Mouse (Mus musculus): ENCODE results near the gene Hist1h2ac. TPM values are rescaled to one million over a fixed set of nuclear protein-coding genes. Genes with fewer than 3 reads are reported as not detected.

Gene Hist1h2ac
- 8.0 TPM for total RNA-seq (2023)

DNA sequence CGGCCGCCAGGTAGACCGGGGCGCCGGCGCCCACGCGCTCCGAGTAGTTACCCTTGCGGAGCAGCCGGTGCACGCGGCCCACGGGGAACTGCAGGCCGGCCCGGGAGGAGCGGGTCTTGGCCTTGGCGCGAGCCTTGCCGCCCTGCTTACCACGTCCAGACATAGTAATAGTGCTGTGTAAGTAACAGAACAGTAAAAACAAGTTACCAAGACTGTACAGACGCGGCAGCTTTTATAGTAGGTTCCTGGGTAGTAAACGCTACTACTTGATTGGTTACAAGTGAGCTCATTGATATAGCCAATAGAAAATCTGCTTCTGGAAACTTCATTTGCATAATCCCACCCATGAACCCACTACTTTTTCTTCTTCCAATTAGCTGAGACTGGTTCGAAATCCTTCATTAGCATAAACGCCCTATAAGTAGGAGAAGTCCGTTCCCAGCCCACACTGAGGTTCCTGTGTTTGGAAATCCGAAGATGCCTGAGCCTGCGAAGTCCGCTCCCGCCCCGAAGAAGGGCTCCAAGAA, at the start of gene Hist1h2ac, which contains the start of gene Hist1h2bc:
Gene Hist1h2ac, minus strand, starts transcription at position 194 of the 527 bp plus-strand sequence.
Gene Hist1h2bc, plus strand, starts transcription at position 445 of the 527 bp plus-strand sequence.

DNA sequence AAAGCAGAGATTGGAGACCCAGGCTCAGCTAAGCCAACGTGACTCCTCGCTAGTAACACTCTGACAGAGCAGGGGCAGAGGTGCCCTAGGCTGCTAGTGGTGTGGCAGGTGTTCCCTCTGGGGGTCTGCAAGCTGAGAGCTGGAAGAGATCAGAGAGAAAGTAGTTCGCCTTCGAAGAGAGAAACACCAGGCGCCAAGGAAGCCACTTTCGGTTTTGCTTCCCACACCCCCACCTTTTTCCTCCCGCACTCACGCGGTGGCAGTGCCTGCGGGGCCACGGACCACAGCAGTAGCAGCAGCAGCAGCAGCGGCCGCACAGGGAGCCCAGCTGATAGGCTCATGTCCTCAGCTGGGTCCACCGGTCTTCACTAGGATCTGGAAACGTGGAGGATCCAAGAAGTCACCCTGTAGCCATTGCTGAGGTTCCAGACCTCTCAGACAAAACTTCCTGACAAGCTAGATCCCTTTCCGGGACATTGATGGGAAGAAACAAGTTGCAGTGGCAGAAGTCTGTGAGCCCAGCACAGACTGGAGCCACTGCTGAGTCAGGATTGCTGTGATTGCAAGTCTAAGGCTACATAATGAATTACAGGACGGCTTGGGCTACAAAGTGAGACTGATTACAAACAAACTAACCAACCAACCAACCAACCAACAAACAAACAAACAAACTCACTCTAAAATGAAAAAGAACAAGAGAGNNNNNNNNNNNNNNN, 26.8 kb upstream of the Hist1h2ac start, which contains the start of gene Hfe:
Gene Hfe, minus strand, starts transcription at position 481 of the 716 bp plus-strand sequence.

DNA sequence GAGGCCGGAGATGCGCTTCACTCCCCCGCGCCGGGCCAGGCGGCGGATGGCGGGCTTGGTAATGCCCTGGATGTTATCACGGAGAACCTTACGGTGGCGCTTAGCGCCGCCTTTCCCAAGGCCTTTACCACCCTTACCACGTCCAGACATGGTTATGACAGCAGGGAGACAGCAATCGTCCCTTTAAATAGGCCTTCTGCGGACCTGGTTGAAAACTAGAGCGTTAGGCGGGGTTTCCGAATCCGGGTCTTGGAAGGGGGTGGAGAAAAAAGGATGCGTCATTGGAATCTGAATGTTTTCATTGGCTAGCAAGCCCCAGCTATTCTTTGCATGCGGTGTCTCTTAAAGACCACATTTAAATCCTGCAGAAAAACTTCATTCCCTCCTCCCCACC, 14.5 kb upstream of the Hist1h2ac start, which contains the start of gene Hist1h4c:
Gene Hist1h4c, minus strand, starts transcription at position 155 of the 394 bp plus-strand sequence.

DNA sequence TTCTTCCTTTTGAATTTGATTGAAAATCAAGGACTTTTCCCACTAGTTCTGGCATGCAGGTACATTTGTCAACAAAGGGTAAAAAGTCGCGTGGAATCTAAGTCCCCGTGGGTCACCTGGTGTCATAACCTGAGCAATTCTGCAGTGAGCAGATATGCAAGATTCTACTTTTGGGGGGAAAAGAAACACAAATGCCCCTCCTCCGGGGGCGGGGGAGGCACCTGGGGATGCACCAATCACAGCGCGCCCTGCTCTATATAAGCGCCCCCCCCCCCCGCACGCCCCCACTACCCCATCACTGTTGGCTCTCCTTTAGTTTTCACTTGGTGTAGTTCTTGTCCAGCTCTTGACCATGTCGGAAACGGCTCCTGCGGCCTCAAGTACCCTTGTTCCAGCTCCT, 11.8 kb upstream of the Hist1h2ac start, which contains the start of gene Hist1h1t:
Gene Hist1h1t, plus strand, starts transcription at position 301 of the 400 bp plus-strand sequence.

Other genes with a start within 250 kb of the Hist1h2ac start
- not detected for gene Btn1a1, start 218.0 kb downstream of the Hist1h2ac start, total RNA-seq (2023)
- gene Btn2a2, start 195.1 kb downstream of the Hist1h2ac start, total RNA-seq (2023): not detected
- 194 TPM for gene Hist1h4h, start 152.9 kb downstream of the Hist1h2ac start, total RNA-seq (2023)
- 10.1 TPM for gene Hist1h2af, start 150.0 kb downstream of the Hist1h2ac start, total RNA-seq (2023)
- gene Hist1h3g, start 148.5 kb downstream of the Hist1h2ac start, total RNA-seq (2023): not detected
- 4.1 TPM for gene Hist1h2bh, start 140.6 kb downstream of the Hist1h2ac start, total RNA-seq (2023)
- 49.5 TPM for gene Hist1h3f, start 139.9 kb downstream of the Hist1h2ac start, total RNA-seq (2023)
- gene Hist1h4f, start 132.3 kb downstream of the Hist1h2ac start, total RNA-seq (2023): 34.0 TPM
- gene Hist1h1d, start 130.7 kb downstream of the Hist1h2ac start, total RNA-seq (2023): 5.9 TPM
- gene Hist1h3e, start 121.6 kb downstream of the Hist1h2ac start, total RNA-seq (2023): 112 TPM
- gene Hist1h2ae, start 112.7 kb downstream of the Hist1h2ac start, total RNA-seq (2023): 7.7 TPM
- 132 TPM for gene Hist1h2bg, start 112.6 kb downstream of the Hist1h2ac start, total RNA-seq (2023)
- 76.2 TPM for gene Hist1h2bf, start 109.8 kb downstream of the Hist1h2ac start, total RNA-seq (2023)
- gene Hist1h2ad, start 109.6 kb downstream of the Hist1h2ac start, total RNA-seq (2023): 2.4 TPM
- gene Hist1h3d, start 108.2 kb downstream of the Hist1h2ac start, total RNA-seq (2023): 2.3 TPM
- 124 TPM for gene Hist1h4d, start 102.3 kb downstream of the Hist1h2ac start, total RNA-seq (2023)
- 10.8 TPM for gene Hist1h2be, start 62.8 kb downstream of the Hist1h2ac start, total RNA-seq (2023)
- 135 TPM for gene Hist1h1e, start 61.4 kb downstream of the Hist1h2ac start, total RNA-seq (2023)
- gene Hist1h2bc, start 251 bp upstream of the Hist1h2ac start, total RNA-seq (2023): 12.8 TPM
- not detected for gene Hist1h1t, start 11.9 kb upstream of the Hist1h2ac start, total RNA-seq (2023)
- gene Hist1h4c, start 14.5 kb upstream of the Hist1h2ac start, total RNA-seq (2023): 109 TPM
- 4.6 TPM for gene Hfe, start 26.9 kb upstream of the Hist1h2ac start, total RNA-seq (2023)
- gene Hist1h1c, start 54.9 kb upstream of the Hist1h2ac start, total RNA-seq (2023): 627 TPM
- gene Hist1h3c, start 61.7 kb upstream of the Hist1h2ac start, total RNA-seq (2023): 6.9 TPM
- gene Hist1h2bb, start 62.8 kb upstream of the Hist1h2ac start, total RNA-seq (2023): 12.3 TPM
- gene Hist1h2ab, start 67.2 kb upstream of the Hist1h2ac start, total RNA-seq (2023): 12.8 TPM
- gene Hist1h3b, start 68.3 kb upstream of the Hist1h2ac start, total RNA-seq (2023): 15.6 TPM
- 29.3 TPM for gene Hist1h4b, start 73.1 kb upstream of the Hist1h2ac start, total RNA-seq (2023)
- 93.4 TPM for gene Hist1h4a, start 77.3 kb upstream of the Hist1h2ac start, total RNA-seq (2023)
- 100 TPM for gene Hist1h3a, start 78.4 kb upstream of the Hist1h2ac start, total RNA-seq (2023)
- gene Hist1h1a, start 79.7 kb upstream of the Hist1h2ac start, total RNA-seq (2023): 22.0 TPM
- gene Trim38, start 86.0 kb upstream of the Hist1h2ac start, total RNA-seq (2023): not detected
- gene Slc17a2, start 123.0 kb upstream of the Hist1h2ac start, total RNA-seq (2023): not detected
- gene Slc17a3, start 155.5 kb upstream of the Hist1h2ac start, total RNA-seq (2023): not detected
- gene Slc17a1, start 183.8 kb upstream of the Hist1h2ac start, total RNA-seq (2023): not detected
- gene Slc17a4, start 231.1 kb upstream of the Hist1h2ac start, total RNA-seq (2023): not detected